Mouse (Mus musculus) right cerebral cortex, adult 18-20 months (tissue): ENCODE data around the gene Foxn3.

Experiments
- DNase-seq: peaks from one replicate; pipeline ENCODE4 v3.0.0; 2022; ENCODE audit warnings: mixed read lengths

Foxn3 gene

DNA sequence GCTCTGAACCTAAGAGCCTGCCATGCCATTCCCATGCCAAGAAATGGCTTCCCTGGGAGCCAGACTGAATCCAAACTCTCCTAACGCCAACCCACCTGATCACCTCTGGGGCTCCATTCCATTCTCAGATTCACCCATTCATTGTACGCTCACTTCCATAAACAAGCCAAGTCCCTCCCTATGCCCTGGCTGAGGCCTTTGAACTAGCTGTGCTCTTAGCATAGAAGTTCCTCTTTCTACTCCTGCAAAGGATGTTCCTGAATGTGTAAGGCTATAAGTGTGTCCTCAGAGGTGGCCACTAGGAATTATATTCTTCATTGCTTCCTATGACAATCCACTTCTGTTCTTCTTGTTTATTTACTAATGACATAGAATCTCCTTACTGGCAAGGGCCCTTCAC lies 40.5 kb downstream of the Foxn3 start:
- DNase-seq: no peak

GRCm38 (mm10) chr12:99519862-99520261 lies 43.5 kb downstream of the Foxn3 start:
- DNase-seq: no peak

- no peak for DNase-seq
Observed at GRCm38 (mm10) chr12:99519191-99519614, 44.2 kb downstream of the Foxn3 start.

GRCm38 (mm10) chr12:99518640-99519039 lies 44.7 kb downstream of the Foxn3 start:
- no peak for DNase-seq

DNA sequence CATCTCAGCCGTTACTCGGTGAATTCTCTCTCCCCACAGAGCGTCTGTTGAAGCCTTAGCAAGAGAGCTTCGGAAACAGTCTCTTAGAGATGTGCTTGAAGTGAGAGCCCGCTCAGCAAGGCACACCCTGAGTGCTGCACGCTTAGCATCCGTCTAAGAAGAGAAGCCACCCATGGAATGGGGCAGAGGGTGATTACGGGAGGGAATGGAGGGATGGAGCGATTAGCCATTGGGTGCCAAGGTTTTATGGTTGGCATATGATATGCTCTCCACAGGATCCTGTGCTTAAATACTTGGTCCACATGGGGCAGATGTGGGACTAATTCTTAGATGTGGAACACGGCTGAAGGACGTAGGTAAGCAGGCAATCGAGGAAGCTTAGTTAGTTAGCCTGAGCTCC lies 45.3 kb downstream of the Foxn3 start:
- no peak for DNase-seq

DNA sequence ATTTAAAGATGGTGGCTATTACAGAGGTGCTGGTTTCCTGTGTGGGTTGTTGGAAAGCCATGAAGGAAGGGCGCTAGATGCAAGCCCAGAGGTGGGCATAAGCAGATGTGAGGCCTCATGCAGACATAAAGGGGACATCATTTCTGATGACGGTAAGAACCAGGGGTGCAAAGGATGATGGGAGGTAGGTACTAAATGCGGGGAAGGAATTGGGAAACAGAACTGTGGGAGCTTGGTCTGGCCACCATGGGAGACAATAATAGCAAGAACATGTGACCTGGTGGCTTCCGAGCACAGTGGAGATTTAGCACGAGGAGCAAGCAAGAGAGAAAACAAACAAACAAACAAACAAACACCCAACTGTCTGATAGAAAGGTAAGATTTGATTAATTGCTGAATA lies 46.1 kb downstream of the Foxn3 start:
- DNase-seq: no peak

- DNase-seq: no peak
Observed at GRCm38 (mm10) chr12:99515481-99515880, 47.9 kb downstream of the Foxn3 start.

GRCm38 (mm10) chr12:99511644-99512043 lies 51.7 kb downstream of the Foxn3 start:
- no peak for DNase-seq

- DNase-seq: no peak
Observed at GRCm38 (mm10) chr12:99510759-99511158, 52.6 kb downstream of the Foxn3 start.

DNA sequence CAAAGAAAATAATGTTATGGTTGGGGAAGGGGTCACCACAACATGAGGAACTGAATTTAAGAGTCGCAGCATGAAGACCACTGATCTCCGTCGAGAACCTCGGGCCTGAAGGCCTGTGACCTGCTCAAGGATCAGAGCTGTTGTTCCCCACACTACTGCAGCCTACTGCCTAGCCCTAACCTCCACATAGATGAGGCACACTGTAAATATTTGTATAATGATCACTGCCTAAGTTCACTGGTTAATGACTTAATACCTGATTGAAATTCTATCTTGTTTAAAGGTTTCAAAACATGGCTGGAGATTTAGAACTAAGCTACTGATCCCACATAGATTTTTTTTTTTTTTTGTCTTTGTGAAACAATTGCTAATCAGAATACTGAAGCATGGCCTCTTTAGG lies 61.2 kb downstream of the Foxn3 start:
- DNase-seq: no peak

- DNase-seq: peak; percentile 62
Observed at GRCm38 (mm10) chr12:99498978-99499694, 64.2 kb downstream of the Foxn3 start.

DNA sequence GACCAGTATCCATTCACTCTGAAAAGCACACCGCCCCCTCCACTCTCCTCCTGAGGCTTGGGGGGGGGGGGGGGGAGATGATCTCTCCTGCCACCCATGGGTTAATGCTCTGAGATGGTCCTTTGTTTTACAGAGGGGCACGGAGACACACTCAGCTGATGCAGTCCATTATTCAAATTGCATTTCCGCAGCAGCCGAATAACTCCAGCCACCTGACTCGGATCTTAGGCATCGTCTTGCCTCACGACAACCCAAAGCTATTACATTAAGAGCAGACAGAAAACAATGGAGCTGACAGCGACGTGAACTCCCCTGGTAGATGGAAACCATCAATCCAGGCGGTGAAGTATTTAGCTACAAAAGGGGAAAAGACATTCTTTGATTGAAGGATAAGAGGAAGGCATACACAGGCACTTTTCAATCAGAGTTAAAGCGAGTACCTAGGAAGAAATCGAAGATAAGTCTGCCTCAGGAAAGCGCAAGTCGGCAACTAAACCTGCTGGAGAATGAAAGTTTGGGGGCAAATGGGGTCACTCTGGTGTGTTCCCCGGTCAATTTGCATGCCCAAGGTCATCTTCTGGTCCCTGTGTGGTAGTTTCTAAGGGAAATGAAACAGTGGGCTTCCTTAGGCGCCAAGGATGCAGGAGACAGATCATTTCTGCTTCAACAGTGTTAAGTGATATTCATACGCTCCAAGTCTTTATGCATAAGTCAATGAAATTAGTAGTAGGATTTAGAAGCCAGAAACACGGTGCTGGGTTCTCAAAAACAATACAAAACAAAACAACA lies 65.0 kb downstream of the Foxn3 start:
- no peak for DNase-seq

- no peak for DNase-seq
Observed at GRCm38 (mm10) chr12:99496945-99497344, 66.4 kb downstream of the Foxn3 start.

DNA sequence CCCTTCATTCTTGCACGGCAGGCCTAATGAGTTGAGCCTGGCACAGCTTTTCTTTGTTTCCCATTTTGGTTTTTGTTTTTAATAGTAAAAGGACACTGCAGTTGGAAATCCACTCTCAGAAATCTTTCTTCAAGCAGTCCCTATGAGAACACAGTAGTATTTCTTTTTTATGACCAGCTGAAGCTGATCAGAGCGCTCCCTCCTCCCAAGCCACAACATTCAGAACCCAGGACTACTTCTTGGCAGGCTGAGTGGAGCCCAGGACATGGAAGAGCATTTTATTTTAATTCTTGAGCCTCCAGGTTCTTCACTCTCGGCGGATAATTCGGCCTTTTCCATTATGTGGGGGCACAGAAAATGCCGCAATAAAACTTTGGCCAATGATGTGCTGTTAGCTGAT lies 73.2 kb downstream of the Foxn3 start:
- no peak for DNase-seq

- no peak for DNase-seq
Observed at GRCm38 (mm10) chr12:99489001-99489592, 74.3 kb downstream of the Foxn3 start.

GRCm38 (mm10) chr12:99480372-99480771 lies 83.0 kb downstream of the Foxn3 start:
- DNase-seq: no peak

- no peak for DNase-seq
Observed at GRCm38 (mm10) chr12:99474176-99474575, 89.2 kb downstream of the Foxn3 start.

DNA sequence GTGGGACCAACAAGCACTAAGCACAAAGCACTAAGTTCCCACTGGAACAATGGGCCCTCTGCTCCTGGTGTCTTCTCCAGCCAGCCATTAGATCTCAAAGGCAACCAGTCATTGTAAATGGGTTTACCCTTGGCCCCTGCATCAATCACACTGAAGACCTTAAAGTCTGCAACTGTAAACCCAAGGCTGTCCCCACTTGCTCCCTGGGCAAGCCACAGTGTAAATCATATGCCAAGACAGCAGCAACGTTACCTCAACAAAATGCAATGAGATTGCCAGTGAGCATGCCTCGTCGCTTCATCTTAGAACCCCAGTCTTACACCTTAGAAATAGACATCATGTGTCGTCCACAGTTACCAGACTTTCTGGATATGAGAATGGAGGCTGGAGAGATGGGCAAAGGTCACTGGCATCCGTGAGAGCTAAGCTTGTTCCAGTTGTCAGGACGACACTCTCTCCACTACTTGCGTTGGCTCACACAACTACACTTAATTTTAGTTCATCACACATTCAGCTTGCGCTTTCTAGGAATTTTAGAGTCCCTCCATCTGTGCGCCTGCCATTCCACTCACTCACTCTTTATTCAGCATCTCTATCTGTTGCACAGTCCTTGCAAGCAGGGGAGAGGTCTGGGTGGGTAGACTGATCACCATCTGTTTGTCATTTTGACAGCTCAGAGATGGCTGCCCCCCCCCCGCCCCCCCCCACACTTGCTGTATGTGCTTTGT lies 89.8 kb downstream of the Foxn3 start:
- no peak for DNase-seq

DNA sequence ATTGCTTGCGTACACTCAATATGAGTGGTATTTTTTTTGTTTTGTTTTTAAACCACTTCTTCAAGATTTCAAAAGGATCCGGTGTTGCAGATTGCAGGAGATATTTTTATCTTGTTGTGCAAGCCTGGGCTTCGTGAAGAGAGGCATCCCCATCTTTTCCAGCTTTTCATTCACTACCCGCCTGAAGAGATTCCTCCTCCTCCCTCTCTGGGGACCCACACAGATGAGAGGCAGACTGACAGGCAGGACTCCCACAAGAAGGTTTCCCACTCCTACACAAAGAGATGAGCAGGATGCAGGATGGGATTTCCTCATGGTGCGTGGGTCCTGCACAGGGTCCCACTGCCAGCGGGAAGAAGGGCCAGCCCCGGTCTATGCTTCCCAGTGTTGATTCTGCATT lies 92.0 kb downstream of the Foxn3 start:
- DNase-seq: peak; percentile 26

GRCm38 (mm10) chr12:99467884-99468311 lies 95.5 kb downstream of the Foxn3 start:
- DNase-seq: no peak

GRCm38 (mm10) chr12:99467256-99467883 lies 96.0 kb downstream of the Foxn3 start:
- no peak for DNase-seq

- no peak for DNase-seq
Observed at GRCm38 (mm10) chr12:99466426-99466825, 97.0 kb downstream of the Foxn3 start.

- DNase-seq: no peak
Observed at GRCm38 (mm10) chr12:99464291-99464690, 99.1 kb downstream of the Foxn3 start.
